Mouse (Mus musculus): ENCODE data around the gene 4930524B15Rik. TPM values are rescaled to one million over a fixed set of nuclear protein-coding genes. Genes with fewer than 3 reads are reported as not detected.
"Not testable (repeated sequence)": the region's sequence is repeated elsewhere in the genome, so short reads cannot be mapped to it uniquely, and the experiment has no call there.

4930524B15Rik gene
- polyA plus RNA-seq, 1 experiment from 2014 or later: not detected

GRCm38 (mm10) chr11:31948462-31949330 lies 16.7 kb upstream of the 4930524B15Rik start:
- peak; percentile 32 for ATAC-seq (ENCODE audit: low read depth)
- H3K27ac ChIP-seq (ENCODE audit: low read length): no peak overlapping the region
- H3K4me2 ChIP-seq (ENCODE audit: low read depth, low read length): peak overlapping the region; percentile 64
- peak overlapping the region; percentile 51 for H3K4me3 ChIP-seq (ENCODE audit: low read depth, low read length)
- peaks cover 2% of the 10 kb centered on the region; the same call in 1 of the 2 replicates for H3K27me3 ChIP-seq (ENCODE audit: control insufficient read depth, insufficient read depth, low read depth, low read length)
- H3K9me3 ChIP-seq (replicated peaks; ENCODE audit: control insufficient read depth, low read length): no peaks in the 10 kb centered on the region
- peaks cover 9% of the 10 kb centered on the region for H3K4me1 ChIP-seq (ENCODE audit: control insufficient read depth, low read depth, low read length)
- no peaks in the 10 kb centered on the region for H3K36me3 ChIP-seq (ENCODE audit: control insufficient read depth, insufficient read depth)
- peak overlapping the region; percentile 25; the same call in 1 of the 2 replicates for H3K9ac ChIP-seq (ENCODE audit: low read depth, low read length)
- WGBS (ENCODE audit: insufficient replicate concordance): 13% methylated on average over 15 of the region's 15 CpGs

DNA sequence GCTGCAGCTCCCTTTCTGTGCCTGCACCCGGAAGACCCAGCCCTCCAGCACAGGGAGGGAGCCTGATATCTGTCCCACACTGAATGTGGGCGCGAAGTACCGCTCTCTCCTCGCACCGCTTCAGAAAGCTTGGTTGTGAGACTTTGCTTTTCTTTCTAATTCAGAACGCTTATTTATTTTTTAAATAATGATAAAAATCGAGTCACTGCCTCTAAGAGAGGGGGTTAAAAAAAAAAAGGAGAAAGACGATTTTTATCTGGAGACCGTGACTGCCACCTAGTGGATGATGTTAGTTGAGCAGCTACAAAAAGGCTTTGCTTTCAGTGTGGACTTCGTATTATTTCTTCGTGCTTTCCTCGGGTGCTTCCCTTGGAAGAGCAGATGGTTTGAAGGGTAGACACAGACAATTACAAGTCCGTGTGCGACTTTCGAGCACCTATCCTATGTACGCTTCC lies 16.0 kb upstream of the 4930524B15Rik start:
- peak overlapping the region; percentile 64 for H3K4me2 ChIP-seq (ENCODE audit: low read depth, low read length)
- peak; percentile 74 for ATAC-seq (ENCODE audit: low read depth)

DNA sequence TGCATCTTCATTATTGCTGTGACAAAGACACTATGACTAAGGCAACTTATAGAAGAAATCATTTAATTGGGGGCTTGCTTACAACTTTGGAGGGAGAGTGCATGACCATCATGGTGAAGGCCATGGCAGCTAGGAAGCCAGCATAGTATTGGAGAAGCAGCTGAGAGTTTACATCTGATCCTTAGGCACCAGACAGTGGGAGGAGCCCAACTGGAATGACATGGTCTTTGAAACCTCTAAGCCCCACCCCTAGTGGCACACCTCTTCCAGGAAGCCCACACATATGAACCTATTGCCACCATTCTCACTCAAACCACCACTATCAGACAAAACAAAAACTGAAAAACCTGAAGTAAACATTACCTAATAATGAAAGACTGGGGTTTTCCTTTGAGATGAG lies 5.3 kb upstream of the 4930524B15Rik start:
- no peaks in the 10 kb centered on the region for H3K4me1 ChIP-seq (ENCODE audit: control insufficient read depth, low read depth, low read length)
- no peak for ATAC-seq (ENCODE audit: low read depth)
- no peaks in the 10 kb centered on the region for H3K9me3 ChIP-seq (replicated peaks; ENCODE audit: control insufficient read depth, low read length)
- H3K4me2 ChIP-seq (ENCODE audit: low read depth, low read length): no peak overlapping the region
- H3K27me3 ChIP-seq (ENCODE audit: control insufficient read depth, insufficient read depth, low read depth, low read length): no peaks in the 10 kb centered on the region
- no peak overlapping the region for H3K9ac ChIP-seq (ENCODE audit: low read depth, low read length)
- no peaks in the 10 kb centered on the region for H3K36me3 ChIP-seq (ENCODE audit: control insufficient read depth, insufficient read depth)
- no peak overlapping the region for H3K27ac ChIP-seq (ENCODE audit: low read length)
- H3K4me3 ChIP-seq (ENCODE audit: low read depth, low read length): no peak overlapping the region

More for the DNA sequence above, 16.0 kb upstream of the 4930524B15Rik start:
- Histone ChIP-seq H3K27ac (ENCODE audit: low read length) (no peak overlapping the region), H3K27me3 (ENCODE audit: control insufficient read depth, insufficient read depth, low read depth, low read length) (peaks cover 2% of the 10 kb centered on the region; the same call in 1 of the 2 replicates), H3K4me3 (ENCODE audit: low read depth, low read length) (peak overlapping the region; percentile 51), H3K4me1 (ENCODE audit: control insufficient read depth, low read depth, low read length) (peaks cover 9% of the 10 kb centered on the region), H3K36me3 (ENCODE audit: control insufficient read depth, insufficient read depth) (no peaks in the 10 kb centered on the region), H3K9ac (ENCODE audit: low read depth, low read length) (0 out of 2 replicates have a peak overlapping the region, but pooled peaks have one; percentile 25), H3K9me3 (replicated peaks; ENCODE audit: control insufficient read depth, low read length) (no peaks in the 10 kb centered on the region)
- WGBS (ENCODE audit: insufficient replicate concordance): 1% methylated on average over 17 of the region's 17 CpGs

DNA sequence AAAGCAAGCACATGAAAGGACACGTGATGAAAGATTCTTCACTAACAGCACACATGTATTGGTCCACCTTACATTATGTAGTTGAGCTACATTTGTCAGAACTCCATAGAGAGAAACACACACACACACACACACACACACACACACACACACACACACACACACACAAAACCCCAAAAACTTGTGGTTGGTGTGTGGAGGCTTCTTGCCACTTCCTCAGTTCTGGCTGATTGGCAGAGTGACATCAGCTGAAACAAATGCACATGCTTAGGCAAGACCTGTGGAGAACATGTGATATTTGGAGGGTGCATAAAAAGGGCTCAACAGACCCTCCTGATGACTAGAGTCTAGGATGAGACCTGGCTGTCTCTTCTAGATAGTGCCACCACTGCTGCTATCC lies 1.4 kb upstream of the 4930524B15Rik start:
- 63% methylated on average over 1 of the region's 1 CpGs for WGBS (ENCODE audit: insufficient replicate concordance)
- no peak for ATAC-seq (ENCODE audit: low read depth)

DNA sequence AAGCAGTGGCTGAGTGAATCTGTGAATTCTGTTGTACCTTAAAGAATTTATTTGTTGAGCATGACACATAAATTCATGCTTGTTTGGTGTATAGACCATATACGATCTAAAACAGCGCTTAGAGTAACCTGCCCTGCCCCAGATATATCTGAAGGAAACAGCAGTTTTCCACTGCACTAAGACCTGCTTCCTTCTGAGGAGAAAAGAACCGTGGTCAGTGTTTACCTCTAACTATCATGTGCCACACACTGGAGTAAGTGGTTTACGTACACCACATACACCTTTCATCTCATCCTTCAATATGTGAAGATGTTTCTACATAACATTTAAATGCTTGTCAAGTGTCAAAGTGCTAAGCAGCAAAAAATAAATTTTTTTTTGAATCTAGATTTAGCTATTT lies 8.7 kb downstream of the 4930524B15Rik start:
- WGBS (ENCODE audit: insufficient replicate concordance): 29% methylated on average over 4 of the region's 4 CpGs
- no peak overlapping the region for H3K4me2 ChIP-seq (ENCODE audit: low read depth, low read length)
- H3K27me3 ChIP-seq (ENCODE audit: control insufficient read depth, insufficient read depth, low read depth, low read length): no peaks in the 10 kb centered on the region
- H3K27ac ChIP-seq (ENCODE audit: low read length): no peak overlapping the region
- no peaks in the 10 kb centered on the region for H3K4me1 ChIP-seq (ENCODE audit: control insufficient read depth, low read depth, low read length)
- no peaks in the 10 kb centered on the region for H3K36me3 ChIP-seq (ENCODE audit: control insufficient read depth, insufficient read depth)
- H3K9me3 ChIP-seq (replicated peaks; ENCODE audit: control insufficient read depth, low read length): no peaks in the 10 kb centered on the region
- H3K4me3 ChIP-seq (ENCODE audit: low read depth, low read length): no peak overlapping the region
- H3K9ac ChIP-seq (ENCODE audit: low read depth, low read length): no peak overlapping the region
- ATAC-seq (ENCODE audit: low read depth): no peak

More for the DNA sequence above, 1.4 kb upstream of the 4930524B15Rik start:
- Histone ChIP-seq H3K9me3 (replicated peaks; ENCODE audit: control insufficient read depth, low read length) (no peaks in the 10 kb centered on the region), H3K4me2 (ENCODE audit: low read depth, low read length) (no peak overlapping the region), H3K36me3 (ENCODE audit: control insufficient read depth, insufficient read depth) (no peaks in the 10 kb centered on the region), H3K27ac (ENCODE audit: low read length) (no peak overlapping the region), H3K4me1 (ENCODE audit: control insufficient read depth, low read depth, low read length) (no peaks in the 10 kb centered on the region), H3K4me3 (ENCODE audit: low read depth, low read length) (no peak overlapping the region), H3K9ac (ENCODE audit: low read depth, low read length) (no peak overlapping the region), H3K27me3 (ENCODE audit: control insufficient read depth, insufficient read depth, low read depth, low read length) (no peaks in the 10 kb centered on the region)

- Histone ChIP-seq H3K9me3 (replicated peaks; ENCODE audit: control insufficient read depth, low read length) (no peaks in the 10 kb centered on the region), H3K27me3 (ENCODE audit: control insufficient read depth, insufficient read depth, low read depth, low read length) (no peaks in the 10 kb centered on the region), H3K4me3 (ENCODE audit: low read depth, low read length) (no peak overlapping the region), H3K9ac (ENCODE audit: low read depth, low read length) (no peak overlapping the region), H3K4me1 (ENCODE audit: control insufficient read depth, low read depth, low read length) (no peaks in the 10 kb centered on the region), H3K36me3 (ENCODE audit: control insufficient read depth, insufficient read depth) (no peaks in the 10 kb centered on the region), H3K4me2 (ENCODE audit: low read depth, low read length) (no peak overlapping the region), H3K27ac (ENCODE audit: low read length) (no peak overlapping the region)
- no peak for ATAC-seq (ENCODE audit: low read depth)
- 58% methylated on average over 8 of the region's 8 CpGs for WGBS (ENCODE audit: insufficient replicate concordance)
These were observed 9.4 kb downstream of the 4930524B15Rik start for GRCm38 (mm10) chr11:31974826-31975225.

- no peak overlapping the region for H3K4me3 ChIP-seq (ENCODE audit: low read depth, low read length)
- no peak for ATAC-seq (ENCODE audit: low read depth)
- no peak overlapping the region for H3K4me2 ChIP-seq (ENCODE audit: low read depth, low read length)
- no peaks in the 10 kb centered on the region for H3K36me3 ChIP-seq (ENCODE audit: control insufficient read depth, insufficient read depth)
- no peaks in the 10 kb centered on the region for H3K27me3 ChIP-seq (ENCODE audit: control insufficient read depth, insufficient read depth, low read depth, low read length)
- no peaks in the 10 kb centered on the region for H3K9me3 ChIP-seq (replicated peaks; ENCODE audit: control insufficient read depth, low read length)
- no peaks in the 10 kb centered on the region for H3K4me1 ChIP-seq (ENCODE audit: control insufficient read depth, low read depth, low read length)
- 63% methylated on average over 5 of the region's 5 CpGs for WGBS (ENCODE audit: insufficient replicate concordance)
- no peak overlapping the region for H3K9ac ChIP-seq (ENCODE audit: low read depth, low read length)
- no peak overlapping the region for H3K27ac ChIP-seq (ENCODE audit: low read length)
These were observed 10.3 kb downstream of the 4930524B15Rik start for GRCm38 (mm10) chr11:31975678-31976077.

DNA sequence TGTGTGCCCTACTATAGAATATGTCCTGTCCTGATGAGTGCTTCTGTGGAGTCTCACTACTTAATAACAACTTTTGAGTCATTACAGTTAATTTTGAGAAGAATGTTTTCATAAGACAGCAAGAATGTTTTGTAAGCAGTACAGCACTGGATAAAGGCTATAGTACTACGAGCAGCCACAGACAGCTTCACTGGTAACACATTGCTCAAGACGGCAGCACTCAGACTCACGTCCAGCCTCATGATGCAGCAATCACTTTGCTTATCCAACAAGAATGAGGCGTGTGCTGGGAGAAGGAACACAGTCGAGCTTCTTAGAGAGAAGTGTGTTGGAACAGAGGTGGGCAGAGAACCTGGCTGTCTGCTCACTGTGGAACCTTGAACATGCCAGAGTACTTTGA lies 10.7 kb downstream of the 4930524B15Rik start:
- no peak for ATAC-seq (ENCODE audit: low read depth)
- Histone ChIP-seq H3K4me3 (ENCODE audit: low read depth, low read length) (no peak overlapping the region), H3K9me3 (replicated peaks; ENCODE audit: control insufficient read depth, low read length) (no peaks in the 10 kb centered on the region), H3K36me3 (ENCODE audit: control insufficient read depth, insufficient read depth) (no peaks in the 10 kb centered on the region), H3K27ac (ENCODE audit: low read length) (no peak overlapping the region), H3K4me1 (ENCODE audit: control insufficient read depth, low read depth, low read length) (no peaks in the 10 kb centered on the region), H3K4me2 (ENCODE audit: low read depth, low read length) (no peak overlapping the region), H3K9ac (ENCODE audit: low read depth, low read length) (no peak overlapping the region), H3K27me3 (ENCODE audit: control insufficient read depth, insufficient read depth, low read depth, low read length) (no peaks in the 10 kb centered on the region)
- 57% methylated on average over 5 of the region's 5 CpGs for WGBS (ENCODE audit: insufficient replicate concordance)

DNA sequence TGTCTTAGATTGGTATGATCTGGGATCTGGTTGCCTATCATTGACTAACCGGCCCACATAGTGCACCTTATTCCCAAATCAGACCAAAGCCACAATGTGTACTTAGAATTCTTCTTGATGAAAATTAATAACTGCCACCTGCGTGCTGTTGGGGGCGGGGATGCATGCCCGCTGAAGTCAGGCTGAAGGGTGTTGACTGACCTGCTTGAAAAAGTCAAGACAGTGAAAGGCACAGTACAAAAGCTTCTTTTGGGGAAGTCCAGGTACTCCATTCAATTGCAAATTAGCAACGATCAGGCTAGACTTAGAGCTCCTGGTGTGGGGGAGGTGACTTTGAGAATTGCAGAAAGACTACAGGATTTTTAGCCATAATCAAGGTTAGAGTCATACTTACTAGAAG lies 14.7 kb downstream of the 4930524B15Rik start:
- H3K4me2 ChIP-seq (ENCODE audit: low read depth, low read length); H3K27me3 ChIP-seq (ENCODE audit: control insufficient read depth, insufficient read depth, low read depth, low read length): not testable (repeated sequence)
- WGBS (ENCODE audit: insufficient replicate concordance): 73% methylated on average over 5 of the region's 5 CpGs

More for the DNA sequence above, 14.7 kb downstream of the 4930524B15Rik start:
- H3K9ac ChIP-seq (ENCODE audit: low read depth, low read length); H3K36me3 ChIP-seq (ENCODE audit: control insufficient read depth, insufficient read depth); ATAC-seq (ENCODE audit: low read depth); H3K9me3 ChIP-seq (replicated peaks; ENCODE audit: control insufficient read depth, low read length); H3K4me1 ChIP-seq (ENCODE audit: control insufficient read depth, low read depth, low read length); H3K27ac ChIP-seq (ENCODE audit: low read length); H3K4me3 ChIP-seq (ENCODE audit: low read depth, low read length): not testable (repeated sequence)
